Mouse (Mus musculus): ENCODE measurements around the gene Efcab5.

DNA sequence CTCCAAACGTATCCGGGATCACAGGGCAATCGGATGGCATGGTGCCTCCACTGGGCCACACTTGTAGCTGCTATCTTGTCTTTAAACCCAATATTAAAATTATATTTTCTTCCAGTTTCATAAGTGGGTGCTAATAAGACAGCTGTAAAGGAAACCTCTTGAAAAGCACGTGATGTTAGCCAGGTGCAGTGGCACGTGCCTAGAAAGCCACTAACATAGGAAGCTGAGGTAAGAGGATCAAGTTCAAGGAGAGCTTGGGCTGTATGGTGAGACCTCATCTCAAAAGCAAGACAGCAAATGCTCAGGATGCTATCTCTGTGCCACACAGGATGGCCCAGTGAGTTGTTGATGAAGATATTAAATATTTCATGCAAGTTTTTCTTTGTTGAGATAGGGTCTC is 34.6 kb downstream of the Efcab5 start:
- TF ChIP-seq CTCF (IDR thresholded peaks at IDR 0.05) (no peak), POLR2A (IDR thresholded peaks at IDR 0.05; ENCODE audit: insufficient read depth, low read depth, low read length) (no peak), EP300 (IDR thresholded peaks at IDR 0.05; ENCODE audit: insufficient read depth, low read depth, low read length) (no peak)
